Mouse (Mus musculus) kidney, postnatal 14 days (tissue): ENCODE measurements around the gene Eif4b.
"Not testable (repeated sequence)": the region's sequence is repeated elsewhere in the genome, so short reads cannot be mapped to it uniquely, and the experiment has no call there.

Source experiments
- DNase-seq: peaks from one replicate; pipeline ENCODE4 v3.0.0; 2022; ENCODE audit warnings: mixed read lengths

The Eif4b gene

GRCm38 (mm10) chr15:102074876-102075585 is 1.5 kb downstream of the Eif4b start:
- DNase-seq: no peak

DNA sequence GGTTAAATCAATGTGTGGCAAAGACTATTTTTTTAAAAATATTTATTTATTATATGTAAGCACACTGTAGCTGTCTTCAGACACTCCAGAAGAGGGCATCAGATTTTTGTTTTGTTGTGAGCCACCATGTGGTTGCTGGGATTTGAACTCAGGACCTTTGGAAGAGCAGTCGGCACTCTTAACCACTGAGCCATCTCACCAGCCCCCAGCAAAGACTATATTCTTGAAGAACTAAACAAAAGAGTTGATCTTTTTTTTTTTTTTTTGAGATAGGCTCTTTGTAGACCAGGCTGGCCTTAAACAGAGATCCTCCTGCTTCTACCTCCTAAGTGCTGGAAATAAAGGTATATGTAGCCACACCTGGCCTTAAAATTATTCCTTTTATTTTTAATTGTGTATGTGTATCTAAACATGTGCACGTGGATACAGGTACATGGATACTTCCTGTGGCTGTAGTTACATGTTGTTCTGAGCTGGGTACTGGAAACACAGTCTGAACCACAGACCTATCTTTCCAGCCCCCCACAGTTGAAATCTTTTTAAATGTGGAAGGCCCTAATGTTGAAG is 3.6 kb downstream of the Eif4b start:
- no peak for DNase-seq

- DNase-seq: no peak
Measured at GRCm38 (mm10) chr15:102079221-102079620, 5.6 kb downstream of the Eif4b start.

DNA sequence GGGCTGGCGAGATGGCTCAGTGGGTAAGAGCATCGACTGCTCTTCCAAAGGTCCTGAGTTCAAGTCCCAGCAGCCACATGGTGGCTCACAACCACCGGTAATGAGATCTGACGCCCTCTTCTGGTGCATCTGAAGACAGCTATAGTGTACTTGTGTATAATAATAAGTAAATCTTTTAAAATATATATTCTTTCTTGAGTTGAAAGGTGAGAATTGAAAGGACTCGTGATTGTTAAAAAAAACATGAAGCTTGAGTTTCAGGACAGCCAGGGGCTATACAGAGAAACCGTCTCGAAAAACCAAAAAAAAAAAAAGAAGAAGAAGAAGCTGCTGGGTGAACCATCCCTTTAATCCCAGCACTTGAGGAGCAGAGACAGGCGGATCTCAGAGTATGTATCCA is 6.4 kb downstream of the Eif4b start:
- DNase-seq: not testable (repeated sequence)

GRCm38 (mm10) chr15:102080429-102080828 is 6.9 kb downstream of the Eif4b start:
- no peak for DNase-seq

DNA sequence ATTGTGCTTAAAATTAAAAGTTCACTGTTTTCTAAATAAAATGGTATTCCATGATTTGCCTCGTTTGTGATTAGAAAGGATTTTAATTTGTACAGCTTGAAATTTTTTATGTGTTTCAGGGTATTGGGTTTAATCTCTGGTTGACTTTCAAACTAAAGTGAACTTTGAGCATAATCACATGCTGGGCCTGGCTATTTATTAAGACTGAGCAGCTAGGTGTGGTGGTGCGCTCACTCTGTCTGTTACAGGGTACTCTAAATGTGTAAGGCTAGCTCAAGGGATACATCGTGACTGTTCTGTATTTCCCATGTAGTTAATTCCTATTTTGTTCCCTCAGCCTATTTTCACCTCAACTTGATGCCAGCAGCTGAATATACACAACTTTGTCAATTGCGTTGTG is 8.6 kb downstream of the Eif4b start:
- peak; percentile 46 for DNase-seq

DNA sequence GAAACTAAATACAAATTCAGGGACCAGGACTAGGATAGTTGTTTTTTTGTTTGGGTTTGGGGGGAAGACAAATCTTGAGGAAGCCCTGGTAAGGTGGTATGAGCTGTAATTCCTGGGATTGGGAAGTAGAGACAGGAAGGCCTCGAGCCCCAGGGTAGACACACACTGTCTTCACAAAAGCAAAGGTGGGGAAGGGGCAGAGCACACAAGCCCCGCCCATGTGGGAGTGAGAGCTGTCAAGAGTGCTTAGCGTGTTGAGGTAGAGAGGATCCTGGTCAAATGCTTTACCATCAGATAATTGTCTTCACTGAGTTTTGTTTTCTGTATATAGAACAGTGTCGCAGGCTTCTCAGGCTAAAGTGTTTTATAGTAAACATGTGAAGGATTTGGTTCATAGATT is 9.5 kb downstream of the Eif4b start:
- no peak for DNase-seq

DNA sequence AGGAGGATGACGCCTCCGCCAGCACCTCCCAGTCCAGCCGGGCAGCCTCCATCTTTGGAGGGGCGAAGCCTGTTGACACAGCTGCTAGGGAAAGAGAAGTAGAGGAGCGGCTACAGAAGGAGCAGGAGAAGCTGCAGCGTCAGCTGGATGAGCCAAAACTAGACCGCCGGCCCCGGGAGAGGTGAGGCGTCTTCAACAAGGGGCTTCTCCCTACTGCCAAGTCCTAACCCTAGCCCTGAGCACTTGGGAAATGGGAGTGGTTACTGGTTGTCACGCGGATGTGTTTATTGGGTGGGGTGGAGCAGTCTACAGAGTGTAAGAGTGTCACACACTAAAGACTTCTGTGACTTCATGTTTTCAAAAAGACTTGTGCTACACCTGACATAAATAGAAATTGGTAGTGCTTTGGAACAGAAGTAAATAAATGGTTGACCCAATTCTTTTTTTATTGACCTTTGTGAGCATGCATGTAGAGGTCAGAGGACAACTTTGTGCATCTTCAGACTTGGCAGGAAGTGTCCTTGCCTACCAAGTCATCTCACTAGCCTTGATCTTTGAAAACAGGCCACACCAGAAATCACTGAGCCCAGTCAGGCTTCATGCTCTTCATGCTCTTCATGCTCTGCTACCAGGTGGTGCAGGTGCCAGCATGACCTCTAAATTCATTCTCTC is 16.5 kb downstream of the Eif4b start:
- no peak for DNase-seq

- no peak for DNase-seq
Measured at GRCm38 (mm10) chr15:102091063-102091679, 17.6 kb downstream of the Eif4b start.

DNA sequence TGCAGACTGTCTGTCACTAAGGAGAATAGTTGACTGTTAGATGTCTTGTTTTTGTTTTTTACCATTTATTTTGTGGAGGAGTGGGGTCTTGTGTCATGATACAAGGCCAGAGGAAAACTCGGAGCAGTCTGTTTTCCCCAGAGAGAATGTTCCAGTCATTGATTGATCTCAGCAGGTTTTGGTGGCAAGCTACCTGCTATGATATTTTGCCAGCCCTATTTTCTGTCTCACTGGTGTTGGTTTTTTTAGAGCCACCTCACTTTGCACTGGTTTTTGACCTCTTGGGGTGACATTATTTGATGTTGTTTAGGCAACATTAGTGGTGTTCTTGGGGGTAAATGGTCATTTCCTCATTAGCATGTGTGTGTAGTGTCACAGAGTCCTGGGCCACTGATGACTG is 18.1 kb downstream of the Eif4b start:
- no peak for DNase-seq

- no peak for DNase-seq
Measured at GRCm38 (mm10) chr15:102092222-102092621, 18.6 kb downstream of the Eif4b start.

DNA sequence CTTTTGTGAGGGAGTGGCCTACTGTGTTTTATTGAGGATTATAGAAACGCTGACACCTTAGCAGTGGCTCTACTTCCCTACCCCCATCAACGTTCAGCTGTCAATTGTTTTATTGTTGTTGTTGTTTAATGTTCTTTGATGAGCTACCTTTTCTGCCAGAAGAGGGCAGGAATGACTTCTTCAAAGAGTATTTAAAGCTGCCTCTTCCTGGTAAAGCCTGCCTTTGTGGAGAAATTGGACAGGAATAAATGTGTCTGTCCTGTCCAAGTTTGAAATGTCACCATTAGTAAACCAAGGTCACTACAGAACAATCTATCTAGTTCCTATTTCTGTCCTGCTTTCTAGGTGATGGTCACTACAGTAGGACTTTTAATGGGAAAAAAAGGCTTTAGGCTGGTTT is 20.6 kb downstream of the Eif4b start:
- DNase-seq: no peak

- DNase-seq: no peak
Measured at GRCm38 (mm10) chr15:102094988-102095387, 21.4 kb downstream of the Eif4b start.

DNA sequence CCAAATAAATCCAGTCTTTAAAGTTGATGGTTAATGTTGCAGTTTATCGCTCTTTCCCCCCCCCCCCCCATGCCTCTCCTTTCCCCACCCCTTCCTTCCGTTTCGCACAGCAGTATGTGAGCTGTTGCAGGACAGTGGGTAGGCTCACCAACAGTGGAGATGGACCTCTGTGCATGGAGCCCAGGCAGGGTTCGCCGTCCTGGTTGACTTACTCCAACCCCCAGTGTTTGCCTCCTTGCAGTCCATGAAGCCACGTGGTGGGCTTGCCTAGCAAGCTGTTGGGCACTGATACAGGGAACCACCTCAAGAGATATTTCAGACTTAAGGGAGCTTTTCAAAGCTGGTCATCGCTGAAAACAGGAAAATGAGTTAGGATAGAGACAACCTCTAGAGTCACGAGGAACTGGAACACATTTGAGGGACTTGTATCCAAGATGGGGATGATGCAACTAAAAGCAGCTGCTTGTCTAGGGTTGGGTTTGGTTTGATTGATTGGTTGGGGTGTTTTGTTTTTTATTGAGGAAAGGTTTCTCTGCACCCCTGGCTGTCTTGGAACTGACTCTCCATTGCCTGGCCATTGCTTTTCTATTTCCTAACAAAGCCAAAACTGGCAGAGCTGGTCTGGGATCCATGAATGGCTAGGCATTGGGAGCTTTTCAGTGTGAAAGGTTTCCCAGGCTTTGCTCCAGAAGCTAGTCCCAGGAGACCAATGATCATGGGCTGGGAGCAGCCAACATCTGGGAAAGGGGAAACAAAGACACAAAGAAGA is 23.8 kb downstream of the Eif4b start:
- DNase-seq: no peak

GRCm38 (mm10) chr15:102097991-102098555 is 24.5 kb downstream of the Eif4b start:
- no peak for DNase-seq

GRCm38 (mm10) chr15:102099260-102099659 is 25.7 kb downstream of the Eif4b start:
- no peak for DNase-seq

DNA sequence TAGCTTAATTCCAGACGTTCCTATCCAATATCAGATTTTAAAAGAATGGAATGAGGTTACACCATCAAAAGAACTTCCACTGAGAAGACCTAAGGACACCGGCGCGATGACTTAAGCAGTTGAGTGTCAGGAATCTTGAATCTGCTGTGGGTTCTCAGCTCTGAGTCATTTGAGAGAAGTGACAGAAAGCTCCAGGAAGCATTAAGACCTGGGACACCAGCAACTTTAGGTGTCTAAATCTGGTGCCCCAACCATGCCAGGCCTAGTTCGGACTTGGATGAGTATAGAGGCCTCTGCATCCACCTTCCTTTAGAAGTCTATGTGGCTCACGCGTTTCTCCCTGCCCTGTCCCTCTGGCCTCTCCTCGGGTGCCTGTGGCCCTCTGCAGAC is 26.2 kb downstream of the Eif4b start:
- DNase-seq: no peak

- DNase-seq: peak; percentile 92
Measured at GRCm38 (mm10) chr15:102100161-102100981, 26.8 kb downstream of the Eif4b start, which contains the start of gene Tns2. Gene Tns2 (plus strand): TSS chr15:102100413.

DNA sequence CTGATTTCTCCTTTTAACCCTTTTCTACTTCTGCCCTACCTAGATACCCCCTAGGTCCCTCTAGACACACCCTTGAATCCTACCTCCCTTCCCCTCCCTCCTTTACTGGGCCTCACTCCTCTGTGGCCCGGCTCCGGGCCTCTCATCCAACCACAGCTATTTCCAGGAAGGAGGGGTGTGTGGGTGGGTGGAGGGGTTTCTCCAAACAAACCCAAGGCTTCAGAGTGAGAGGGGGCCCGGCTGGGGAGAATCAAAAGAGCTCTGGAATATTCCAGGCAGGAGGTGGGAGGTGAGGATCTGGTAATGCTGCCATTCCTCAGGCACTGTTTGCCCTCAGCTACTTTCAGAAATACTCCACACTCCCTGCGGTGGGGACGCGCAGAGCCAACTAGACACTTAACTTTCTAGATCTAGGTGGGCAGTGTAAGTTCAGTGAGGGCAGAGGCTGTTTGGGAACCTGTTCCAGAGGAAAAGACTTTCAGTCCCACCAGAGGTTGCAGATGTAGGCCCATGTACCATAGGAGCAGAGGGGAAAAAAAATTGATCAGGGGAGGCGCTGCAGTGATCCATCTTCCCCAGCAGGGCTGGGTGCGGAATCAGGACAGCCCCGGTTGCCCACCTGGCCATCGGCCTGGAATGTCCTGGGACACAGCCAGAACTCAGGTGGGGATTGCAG is 27.6 kb downstream of the Eif4b start:
- no peak for DNase-seq

DNA sequence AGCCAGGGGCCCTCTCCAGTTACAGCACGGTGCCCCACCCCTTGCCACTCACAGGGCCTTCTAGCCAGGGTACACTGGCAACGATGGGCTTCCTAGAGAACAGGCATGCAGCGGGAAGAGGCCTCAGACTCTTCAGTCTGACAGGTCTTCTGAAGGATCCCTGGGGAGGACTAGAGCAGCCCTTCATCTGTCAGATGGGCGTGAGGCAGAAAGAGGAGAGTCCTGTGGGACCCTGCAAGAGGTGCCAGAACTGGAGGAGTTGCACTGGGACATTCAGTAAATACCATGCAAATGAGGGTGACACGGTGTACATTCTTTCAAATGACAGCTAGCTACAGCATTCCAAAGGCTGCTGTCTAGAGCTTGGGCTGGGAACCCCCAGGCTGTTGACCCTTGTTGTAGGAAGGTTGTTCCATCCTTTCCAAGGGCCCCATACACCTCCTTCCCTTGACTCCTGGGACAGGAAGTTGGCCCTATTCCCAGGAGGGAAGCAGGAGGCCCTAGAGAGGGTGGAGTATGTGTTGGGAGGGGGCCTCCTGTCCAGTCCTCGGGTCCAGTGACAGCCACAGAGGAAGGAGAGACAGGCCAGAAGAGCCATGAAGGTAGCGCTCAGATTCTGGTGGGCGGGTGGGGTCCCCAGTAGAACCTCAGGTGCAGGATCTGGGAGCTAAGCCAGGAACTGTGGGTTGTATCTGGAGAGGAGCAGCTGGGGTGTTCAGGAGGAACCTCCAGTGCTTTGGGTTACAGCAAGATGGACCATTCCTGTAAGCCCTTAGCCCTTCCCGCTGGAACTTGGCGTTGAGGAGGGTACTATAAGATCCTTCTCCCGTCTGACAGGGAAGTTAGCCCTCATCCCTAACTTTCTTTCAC is 28.3 kb downstream of the Eif4b start:
- DNase-seq: peak; percentile 88
